Mouse (Mus musculus): Measurements from ENCODE around the gene Hoxb8. TPM values are rescaled to one million over a fixed set of nuclear protein-coding genes. Genes with fewer than 3 reads are reported as not detected.

Hoxb8 gene
- total RNA-seq, 2 experiments from 2014 or later = 0.14 to 0.23 TPM

GRCm38 (mm10) chr11:96260310-96260970 is 21.3 kb upstream of the Hoxb8 start:
- no peak for DNase-seq
- no peak for TF ChIP-seq CTCF (IDR thresholded peaks at IDR 0.05)
- H3K27ac ChIP-seq = no peak overlapping the region
- intact Hi-C loops (cut with DNase I) = no loop called here
- H3K4me3 ChIP-seq = no peak overlapping the region

- DNase-seq = peak; percentile 65
- intact Hi-C loops (cut with DNase I) = no loop called here
- TF ChIP-seq CTCF (IDR thresholded peaks at IDR 0.05) = peak; percentile 73
- no peak overlapping the region for H3K27ac ChIP-seq
- H3K4me3 ChIP-seq = no peak overlapping the region
Measured at GRCm38 (mm10) chr11:96261323-96261890, 20.3 kb upstream of the Hoxb8 start.

GRCm38 (mm10) chr11:96262262-96262830 is 19.4 kb upstream of the Hoxb8 start:
- Histone ChIP-seq H3K27ac (no peak overlapping the region), H3K4me3 (no peak overlapping the region)
- no peak for DNase-seq
- TF ChIP-seq CTCF (IDR thresholded peaks at IDR 0.05) = no peak
- intact Hi-C loops (cut with DNase I) = no loop called here

- DNase-seq = no peak
- TF ChIP-seq CTCF (IDR thresholded peaks at IDR 0.05) = no peak
- intact Hi-C loops (cut with DNase I) = no loop called here
- Histone ChIP-seq H3K4me3 (no peak overlapping the region), H3K27ac (no peak overlapping the region)
Measured at GRCm38 (mm10) chr11:96263636-96264389, 17.9 kb upstream of the Hoxb8 start.

GRCm38 (mm10) chr11:96264390-96265020 is 17.2 kb upstream of the Hoxb8 start:
- no peak for TF ChIP-seq CTCF (IDR thresholded peaks at IDR 0.05)
- H3K27ac ChIP-seq = no peak overlapping the region
- intact Hi-C loops (cut with DNase I) = no loop called here
- H3K4me3 ChIP-seq = no peak overlapping the region
- no peak for DNase-seq

- DNase-seq = no peak
- intact Hi-C loops (cut with DNase I) = no loop called here
- H3K27ac ChIP-seq = no peak overlapping the region
- H3K4me3 ChIP-seq = no peak overlapping the region
- no peak for TF ChIP-seq CTCF (IDR thresholded peaks at IDR 0.05)
Measured at GRCm38 (mm10) chr11:96265954-96266353, 15.8 kb upstream of the Hoxb8 start.

- intact Hi-C loops (cut with DNase I) = no loop called here
- TF ChIP-seq CTCF (IDR thresholded peaks at IDR 0.05) = no peak
- no peak for DNase-seq
- H3K27ac ChIP-seq = no peak overlapping the region
- H3K4me3 ChIP-seq = no peak overlapping the region
Measured at GRCm38 (mm10) chr11:96267021-96267920, 14.4 kb upstream of the Hoxb8 start.

GRCm38 (mm10) chr11:96268031-96268745 is 13.5 kb upstream of the Hoxb8 start:
- intact Hi-C loops (cut with DNase I) = no loop called here
- no peak for DNase-seq
- no peak for TF ChIP-seq CTCF (IDR thresholded peaks at IDR 0.05)
- Histone ChIP-seq H3K4me3 (no peak overlapping the region), H3K27ac (no peak overlapping the region)

- intact Hi-C loops (cut with DNase I) = no loop called here
- Histone ChIP-seq H3K4me3 (peak overlapping the region; percentile 6; the same call in 1 of the 2 replicates), H3K27ac (no peak overlapping the region)
- peak; percentile 43 for DNase-seq
- TF ChIP-seq CTCF (IDR thresholded peaks at IDR 0.05) = no peak
Measured at GRCm38 (mm10) chr11:96269869-96270268, 11.8 kb upstream of the Hoxb8 start.

GRCm38 (mm10) chr11:96270996-96271540 is 10.6 kb upstream of the Hoxb8 start, which contains the start of gene Hoxb9:
Gene Hoxb9 (plus strand): TSS chr11:96271457.
- DNase-seq = no peak
- H3K27ac ChIP-seq = no peak within 1 kb of the TSS
- intact Hi-C loops (cut with DNase I) = no loop called here
- TF ChIP-seq CTCF (IDR thresholded peaks at IDR 0.05) = no peak
- peak within 1 kb of the TSS; percentile 72 for H3K4me3 ChIP-seq

- DNase-seq = no peak
- intact Hi-C loops (cut with DNase I) = no loop called here
- no peak for TF ChIP-seq CTCF (IDR thresholded peaks at IDR 0.05)
- Histone ChIP-seq H3K27ac (no peak overlapping the region), H3K4me3 (peak overlapping the region; percentile 72)
Measured at GRCm38 (mm10) chr11:96271541-96272011, 10.1 kb upstream of the Hoxb8 start.
